Mouse (Mus musculus): ENCODE results near the gene Alg14.

GRCm38 (mm10) chr3:121291225-121291559 lies 381 bp upstream of the Alg14 start:
- TF ChIP-seq CTCF (IDR thresholded peaks at IDR 0.05; ENCODE audit: insufficient read depth, low read length), result no peak
- no peak for TF ChIP-seq POLR2A (IDR thresholded peaks at IDR 0.05; ENCODE audit: borderline replicate concordance, extremely low read depth, low read depth, low read length)

Data from lung, adult 2 months (tissue).